Mouse (Mus musculus) natural killer cell, adult 2 months (primary cell): ENCODE results near the gene 1700056E22Rik.
A peak's percentile ranks its signal among the peaks of the same experiment; 100 is the strongest.

Source experiments
- DNase-seq, 2 experiments: peaks; one replicate each; pipeline ENCODE4 v3.0.0; 2022; ENCODE audit warnings: low spot score in 2 of 2

Gene 1700056E22Rik

GRCm38 (mm10) chr1:184051286-184051685 lies 17.2 kb upstream of the 1700056E22Rik start:
- DNase-seq, result no peak

- peak in 1 of 2 experiments; percentile 33 for DNase-seq
Observed at GRCm38 (mm10) chr1:184048675-184049418, 14.7 kb upstream of the 1700056E22Rik start.

- DNase-seq, result peak; percentile 18 to 27
Observed at GRCm38 (mm10) chr1:184047818-184048217, 13.7 kb upstream of the 1700056E22Rik start.

GRCm38 (mm10) chr1:184046070-184046677 lies 12.1 kb upstream of the 1700056E22Rik start:
- DNase-seq, result peak in 1 of 2 experiments; percentile 33

GRCm38 (mm10) chr1:184043391-184043790 lies 9.3 kb upstream of the 1700056E22Rik start:
- no peak for DNase-seq

- DNase-seq, result no peak
Observed at GRCm38 (mm10) chr1:184042745-184043144, 8.6 kb upstream of the 1700056E22Rik start.

- DNase-seq, result no peak
Observed at GRCm38 (mm10) chr1:184041778-184042573, 7.9 kb upstream of the 1700056E22Rik start.

- DNase-seq, result no peak
Observed at GRCm38 (mm10) chr1:184040906-184041305, 6.8 kb upstream of the 1700056E22Rik start.

- DNase-seq, result no peak
Observed at GRCm38 (mm10) chr1:184040181-184040580, 6.1 kb upstream of the 1700056E22Rik start.

- DNase-seq, result no peak
Observed at GRCm38 (mm10) chr1:184039301-184039700, 5.2 kb upstream of the 1700056E22Rik start.

GRCm38 (mm10) chr1:184037802-184038201 lies 3.7 kb upstream of the 1700056E22Rik start:
- DNase-seq, result no peak

GRCm38 (mm10) chr1:184035346-184035903 lies 1.3 kb upstream of the 1700056E22Rik start:
- DNase-seq, result no peak

- DNase-seq, result peak; percentile 5 to 14
Observed at GRCm38 (mm10) chr1:184034741-184035181, 660 bp upstream of the 1700056E22Rik start.

GRCm38 (mm10) chr1:184033390-184034010 lies 601 bp downstream of the 1700056E22Rik start:
- no peak for DNase-seq

GRCm38 (mm10) chr1:184032682-184033389 lies 1.3 kb downstream of the 1700056E22Rik start:
- DNase-seq, result no peak

- DNase-seq, result no peak
Observed at GRCm38 (mm10) chr1:184030070-184030802, 3.9 kb downstream of the 1700056E22Rik start.

- no peak for DNase-seq
Observed at GRCm38 (mm10) chr1:184027039-184027438, 7.1 kb downstream of the 1700056E22Rik start.

GRCm38 (mm10) chr1:184025079-184025478 lies 9.0 kb downstream of the 1700056E22Rik start:
- no peak for DNase-seq

GRCm38 (mm10) chr1:184024631-184025030 lies 9.5 kb downstream of the 1700056E22Rik start:
- DNase-seq, result no peak

- DNase-seq, result no peak
Observed at GRCm38 (mm10) chr1:184023971-184024370, 10.1 kb downstream of the 1700056E22Rik start.
